Mouse (Mus musculus): Measurements from ENCODE around the gene Tfap2b.

DNA sequence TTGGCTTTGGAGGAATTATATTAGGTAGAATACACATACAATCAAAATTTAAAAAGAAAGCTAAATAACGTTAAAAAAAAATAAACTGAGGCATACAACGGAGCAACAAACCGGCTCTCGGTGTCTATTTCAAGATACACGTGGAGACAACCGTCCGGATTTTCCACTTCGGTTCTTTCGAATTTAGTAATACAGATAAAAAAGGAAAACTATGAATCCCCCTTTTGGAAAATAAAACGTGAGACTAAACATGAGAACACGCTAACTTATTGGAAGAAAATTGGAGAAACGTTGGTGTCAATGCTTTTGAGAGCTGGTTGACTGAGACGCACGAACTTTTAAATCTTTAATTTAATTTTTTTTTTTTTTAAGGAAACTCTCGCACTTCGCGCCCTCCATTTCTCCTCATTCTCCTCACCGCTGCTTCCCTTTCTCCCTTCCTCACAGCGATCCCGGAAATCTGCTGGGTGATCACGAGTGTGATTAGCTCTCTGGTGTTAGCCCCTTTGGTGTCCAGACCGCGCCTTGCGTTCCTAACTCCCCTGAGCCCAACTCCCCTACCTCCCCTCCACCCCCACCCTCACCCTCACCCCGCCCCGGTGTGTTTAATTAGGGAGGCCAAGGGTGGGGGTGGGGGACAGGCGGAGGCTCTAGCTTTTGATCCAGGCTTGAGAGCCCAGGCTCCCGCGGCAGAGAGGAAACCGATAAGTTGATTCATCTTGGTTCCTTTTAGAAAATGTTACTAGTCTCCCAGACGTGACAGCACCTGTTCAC, 25.9 kb downstream of the Tfap2b start:
- TF ChIP-seq POLR2A (IDR thresholded peaks at IDR 0.05; ENCODE audit: low read depth, low read length), result no peak
- TF ChIP-seq HCFC1 (IDR thresholded peaks at IDR 0.05; ENCODE audit: low read depth, low read length), result no peak
- TF ChIP-seq USF1 (IDR thresholded peaks at IDR 0.05; ENCODE audit: low read depth, low read length), result no peak
- TF ChIP-seq EP300 (IDR thresholded peaks at IDR 0.05; ENCODE audit: low read length), result no peak
- no peak for TF ChIP-seq MAZ (IDR thresholded peaks at IDR 0.05; ENCODE audit: low read depth, low read length)
- TF ChIP-seq MXI1 (IDR thresholded peaks at IDR 0.05; ENCODE audit: low read depth, low read length), result no peak
- TF ChIP-seq MEF2A (IDR thresholded peaks at IDR 0.05; ENCODE audit: borderline replicate concordance, low read depth, low read length), result no peak

Measured in CH12.LX (cell line).